Mouse (Mus musculus) kidney, postnatal 0 days (tissue): ENCODE data around the gene Rftn1. TPM values are rescaled to one million over a fixed set of nuclear protein-coding genes. Genes with fewer than 3 reads are reported as not detected.

Experiments used
- ATAC-seq: fragments of 200-750 bp; cut with Nextera tagmentation; replicated peaks from 2 replicates; pipeline ENCODE4 v1.8.0; 2017; ENCODE audit warnings: low read depth, moderate number of reproducible peaks, moderate TSS enrichment, moderate library complexity; ENCODE audit not compliant: low FRiP score
- DNase-seq: peaks from one replicate; pipeline ENCODE4 v3.0.0-alpha.2; 2016; ENCODE audit warnings: low spot score
- H3K27ac ChIP-seq: fragments of 300-500 bp; sonication (generic); 2 replicates; pipeline ENCODE4 v1.5.1; 2014; ENCODE audit warnings: mild to moderate bottlenecking
- H3K27me3 ChIP-seq: fragments of 300-500 bp; sonication (generic); 2 replicates; pipeline ENCODE4 v1.6.1; 2014; ENCODE audit warnings: low read length, mixed read lengths; ENCODE audit not compliant: insufficient read depth
- H3K36me3 ChIP-seq: fragments of 300-500 bp; sonication (generic); 2 replicates; pipeline ENCODE4 v1.6.1; 2014; ENCODE audit warnings: low read length, mixed read lengths; ENCODE audit not compliant: insufficient read depth
- H3K4me1 ChIP-seq: fragments of 300-500 bp; sonication (generic); replicated peaks from 2 replicates; pipeline ENCODE4 v1.6.1; 2014; ENCODE audit warnings: antibody characterized with exemption, low read length, mixed read lengths; ENCODE audit not compliant: insufficient read depth
- H3K4me2 ChIP-seq: fragments of 300-500 bp; sonication (generic); 2 replicates; pipeline ENCODE4 v1.6.1; 2014; ENCODE audit warnings: mild to moderate bottlenecking, low read length, moderate library complexity, mixed read lengths
- H3K4me3 ChIP-seq: fragments of 300-500 bp; sonication (generic); replicated peaks from 2 replicates; pipeline ENCODE4 v1.5.1; 2014; ENCODE audit warnings: low read depth, low read length
- H3K9ac ChIP-seq: fragments of 300-500 bp; sonication (generic); 2 replicates; pipeline ENCODE4 v1.6.1; 2014; ENCODE audit warnings: low read depth, low read length
- H3K9me3 ChIP-seq: fragments of 300-500 bp; sonication (generic); replicated peaks from 2 replicates; pipeline ENCODE4 v1.6.1; 2016; ENCODE audit warnings: low read length, inconsistent platforms, mixed read lengths
- CTCF ChIP-seq: IDR thresholded peaks from 2 replicates; pipeline ENCODE4 v1.5.1; 2016; ENCODE audit warnings: antibody characterized with exemption, low read depth, mild to moderate bottlenecking, moderate library complexity
- WGBS: fragments of 180-500 bp; shearing (Covaris S2); extraction: QIAGEN DNeasy Blood & Tissue Kit; methylation state at CpG from one replicate; pipeline ENCODE4 v1.1.7; 2014; 5-methylcytosine and 5-hydroxymethylcytosine counted together
- polyA plus RNA-seq: library from polyadenylated mRNA; unstranded; fragments of >200 nt; fragmentation: Nextera tagmentation; extraction: Ambion mirVana; gene quantifications from 2 replicates; pipeline ENCODE4 v1.2.1, GENCODE M21; 2015

Rftn1 gene
- polyA plus RNA-seq, 1 experiment from 2014 or later = 11.8 TPM

GRCm38 (mm10) chr17:50173776-50174175 lies 16.7 kb downstream of the Rftn1 start:
- DNase-seq (no peak), ATAC-seq (no peak)
- Histone ChIP-seq H3K4me1 (0 out of 2 replicates have a peak, but pooled peaks cover 4% of the 10 kb centered on the region), H3K36me3 (no peaks in the 10 kb centered on the region), H3K4me3 (no peak overlapping the region), H3K27ac (no peak overlapping the region), H3K9ac (no peak overlapping the region), H3K27me3 (no peaks in the 10 kb centered on the region), H3K4me2 (no peak overlapping the region), H3K9me3 (0 out of 2 replicates have a peak, but pooled peaks cover 4% of the 10 kb centered on the region)
- no peak for TF ChIP-seq CTCF
- 91% methylated on average over 3 of the region's 3 CpGs for WGBS

GRCm38 (mm10) chr17:50173368-50173767 lies 17.1 kb downstream of the Rftn1 start:
- Histone ChIP-seq H3K4me3 (no peak overlapping the region), H3K4me1 (0 out of 2 replicates have a peak, but pooled peaks cover 4% of the 10 kb centered on the region), H3K9ac (no peak overlapping the region), H3K27ac (no peak overlapping the region), H3K36me3 (no peaks in the 10 kb centered on the region), H3K4me2 (no peak overlapping the region), H3K9me3 (0 out of 2 replicates have a peak, but pooled peaks cover 4% of the 10 kb centered on the region), H3K27me3 (no peaks in the 10 kb centered on the region)
- DNase-seq (no peak), ATAC-seq (no peak)
- no peak for TF ChIP-seq CTCF
- 91% methylated on average over 5 of the region's 5 CpGs for WGBS

- ATAC-seq (no peak), DNase-seq (no peak)
- H3K36me3 ChIP-seq = 0 out of 2 replicates have a peak, but pooled peaks cover under 1% of the 10 kb centered on the region
- no peak for TF ChIP-seq CTCF
- H3K9me3 ChIP-seq = 0 out of 2 replicates have a peak, but pooled peaks cover 3% of the 10 kb centered on the region
- 0 out of 2 replicates have a peak, but pooled peaks cover 4% of the 10 kb centered on the region for H3K4me1 ChIP-seq
- H3K27ac ChIP-seq = no peak overlapping the region
- H3K27me3 ChIP-seq = no peaks in the 10 kb centered on the region
- no peak overlapping the region for H3K9ac ChIP-seq
- no peak overlapping the region for H3K4me2 ChIP-seq
- over 99% methylated on average over 6 of the region's 6 CpGs for WGBS
- H3K4me3 ChIP-seq = no peak overlapping the region
Observed at GRCm38 (mm10) chr17:50172795-50173194, 17.7 kb downstream of the Rftn1 start.

- Histone ChIP-seq H3K27me3 (no peaks in the 10 kb centered on the region), H3K27ac (no peak overlapping the region), H3K4me2 (no peak overlapping the region), H3K4me1 (0 out of 2 replicates have a peak, but pooled peaks cover 4% of the 10 kb centered on the region), H3K9ac (no peak overlapping the region), H3K36me3 (0 out of 2 replicates have a peak, but pooled peaks cover 3% of the 10 kb centered on the region), H3K4me3 (no peak overlapping the region), H3K9me3 (no peaks in the 10 kb centered on the region)
- 46% methylated on average over 6 of the region's 6 CpGs for WGBS
- DNase-seq = no peak
- ATAC-seq = no peak
- TF ChIP-seq CTCF = no peak
Observed at GRCm38 (mm10) chr17:50170935-50171545, 19.4 kb downstream of the Rftn1 start.

- TF ChIP-seq CTCF = no peak
- Histone ChIP-seq H3K27me3 (no peaks in the 10 kb centered on the region), H3K36me3 (0 out of 2 replicates have a peak, but pooled peaks cover 3% of the 10 kb centered on the region), H3K4me1 (0 out of 2 replicates have a peak, but pooled peaks cover 4% of the 10 kb centered on the region), H3K4me3 (no peak overlapping the region), H3K9me3 (no peaks in the 10 kb centered on the region), H3K27ac (no peak overlapping the region), H3K9ac (no peak overlapping the region), H3K4me2 (no peak overlapping the region)
- 35% methylated on average over 7 of the region's 7 CpGs for WGBS
- peak; percentile 54 for DNase-seq
- no peak for ATAC-seq
Observed at GRCm38 (mm10) chr17:50169946-50170427, 20.5 kb downstream of the Rftn1 start.

- H3K4me1 ChIP-seq = no peaks in the 10 kb centered on the region
- DNase-seq = peak; percentile 67
- H3K4me3 ChIP-seq = no peak overlapping the region
- no peaks in the 10 kb centered on the region for H3K36me3 ChIP-seq
- no peak for ATAC-seq
- H3K27ac ChIP-seq = no peak overlapping the region
- whole genome bisulfite sequencing = 69% methylated on average over 20 of the region's 20 CpGs
- no peaks in the 10 kb centered on the region for H3K27me3 ChIP-seq
- H3K9ac ChIP-seq = no peak overlapping the region
- H3K4me2 ChIP-seq = no peak overlapping the region
- TF ChIP-seq CTCF = no peak
- H3K9me3 ChIP-seq = no peaks in the 10 kb centered on the region
Observed at GRCm38 (mm10) chr17:50160904-50161805, 29.3 kb downstream of the Rftn1 start.
